Mouse (Mus musculus): Measurements from ENCODE around the gene Rspry1.

Gene Rspry1

DNA sequence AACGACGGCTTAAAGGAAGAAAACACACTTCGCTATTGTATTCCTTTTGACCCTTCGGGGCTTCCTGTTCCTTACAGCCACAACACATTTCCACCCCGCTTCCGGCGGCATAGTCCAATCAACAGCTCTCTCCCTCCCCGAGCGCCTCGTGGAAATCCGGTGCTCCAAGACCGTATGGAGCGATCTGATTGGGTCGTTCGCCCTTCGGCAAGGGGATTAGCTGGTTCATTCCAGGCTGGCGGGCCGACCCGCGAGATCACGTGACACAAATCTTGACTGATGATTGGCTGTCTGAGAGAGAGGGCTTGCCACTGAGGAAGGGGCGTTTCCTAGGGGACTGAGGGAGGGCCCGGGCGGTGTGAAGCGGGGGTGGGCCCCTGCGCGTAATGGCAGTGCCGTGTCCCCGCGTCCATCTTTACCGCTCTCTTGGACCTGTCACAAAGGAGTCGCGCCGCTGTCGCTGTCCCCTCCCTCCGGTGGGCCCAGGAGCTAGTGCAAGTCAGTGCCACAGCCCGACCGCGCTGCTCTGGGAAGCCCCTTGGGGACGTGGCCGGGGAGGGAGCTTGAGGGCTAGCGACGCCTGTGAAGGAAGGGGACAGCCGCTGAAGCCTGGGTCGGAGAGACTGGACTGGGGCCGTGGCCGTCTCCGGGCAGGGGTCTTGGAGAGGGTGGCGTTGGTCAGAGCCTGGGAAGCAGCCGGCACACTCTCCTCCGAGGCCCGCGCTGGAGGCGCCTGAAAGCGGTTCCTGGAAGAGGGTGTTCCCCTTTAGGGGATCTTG, at the start of gene Rspry1, which contains the start of gene Fam192a:
Gene Rspry1, plus strand, starts transcription at position 331 of the 779 bp plus-strand sequence.
Gene Fam192a, minus strand, starts transcription at position 391 of the 779 bp plus-strand sequence.
- peak; percentile 99 to 100 for DNase-seq

DNA sequence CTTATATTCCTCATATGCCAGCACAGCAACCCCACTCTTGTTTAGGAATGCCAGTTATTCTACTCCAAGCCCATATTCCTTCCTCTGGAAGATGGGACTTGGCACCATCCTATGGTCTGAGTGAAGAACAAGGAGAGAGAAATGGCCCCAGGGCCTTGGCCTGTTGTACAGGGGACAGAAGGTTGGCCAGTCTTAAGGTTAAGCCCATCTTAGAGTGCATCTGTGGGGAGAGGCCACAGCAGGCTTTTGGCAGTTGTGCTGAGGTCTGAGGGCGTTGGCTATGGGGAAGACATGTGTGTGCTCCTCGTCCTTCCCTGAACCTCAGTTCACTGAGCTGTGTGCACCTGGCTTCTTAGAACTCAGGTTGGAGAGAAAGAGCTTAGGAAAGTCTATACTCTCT, 49.0 kb upstream of the Rspry1 start:
- DNase-seq: no peak

DNA sequence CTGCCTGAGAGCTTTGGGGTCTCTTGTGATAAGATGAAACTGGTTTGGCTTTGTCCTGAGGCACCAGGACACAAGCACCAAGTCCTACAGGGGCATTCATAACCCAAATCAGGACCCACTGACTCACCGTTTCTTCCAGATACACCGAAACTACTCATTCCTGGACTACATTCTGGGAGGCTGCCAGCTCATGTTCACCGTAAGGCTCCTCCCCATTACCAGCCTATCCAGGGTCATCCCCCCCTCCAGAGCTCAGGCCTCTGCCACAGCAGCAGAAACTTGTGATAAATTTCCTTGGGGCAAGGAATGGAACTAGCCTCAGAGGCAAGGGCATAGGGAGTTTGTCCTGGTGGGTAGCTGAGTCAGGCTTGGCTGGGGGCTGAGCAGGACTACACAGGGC, 44.5 kb upstream of the Rspry1 start:
- DNase-seq: no peak

DNA sequence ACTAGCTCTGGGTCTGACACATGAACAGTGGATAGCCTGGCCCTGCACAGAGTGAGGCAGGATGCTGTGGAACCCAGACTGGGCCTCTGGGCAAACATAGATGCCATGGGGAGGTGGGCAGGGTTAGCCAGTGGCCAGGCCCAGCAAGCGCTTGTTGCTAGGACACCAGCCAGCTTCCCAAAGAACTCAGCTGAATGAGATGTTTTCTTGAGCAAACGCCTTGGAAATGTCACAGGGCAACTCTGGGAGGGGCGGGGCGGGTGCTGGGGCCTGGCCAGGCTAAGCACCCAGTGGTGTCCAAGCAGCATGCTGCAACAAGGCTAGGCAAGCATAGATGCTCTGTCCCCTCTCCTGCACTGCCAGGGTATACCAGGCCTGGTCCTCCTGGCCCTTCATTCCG, 40.5 kb upstream of the Rspry1 start:
- peak in 1 of 2 experiments; percentile 19 for DNase-seq

DNA sequence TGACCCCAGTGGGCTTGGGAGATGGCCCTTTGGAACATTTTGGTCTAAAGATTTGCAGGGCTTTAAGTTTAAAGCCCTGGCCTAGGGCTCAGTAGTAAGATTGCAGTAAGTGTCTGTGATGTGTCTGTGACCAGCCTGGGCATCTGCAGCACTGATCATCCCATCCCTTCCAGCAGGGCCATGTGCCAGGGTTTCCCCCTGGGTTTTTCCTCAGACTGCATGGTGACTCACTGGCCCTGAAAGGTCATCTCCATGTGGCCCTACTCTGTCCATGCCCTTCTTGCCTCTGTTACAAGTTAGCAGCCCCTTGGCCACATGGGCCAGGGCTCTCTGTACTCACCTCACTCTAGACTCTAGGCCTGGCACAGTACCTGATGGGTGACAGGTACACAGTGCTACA, 37.3 kb upstream of the Rspry1 start:
- DNase-seq: no peak

DNA sequence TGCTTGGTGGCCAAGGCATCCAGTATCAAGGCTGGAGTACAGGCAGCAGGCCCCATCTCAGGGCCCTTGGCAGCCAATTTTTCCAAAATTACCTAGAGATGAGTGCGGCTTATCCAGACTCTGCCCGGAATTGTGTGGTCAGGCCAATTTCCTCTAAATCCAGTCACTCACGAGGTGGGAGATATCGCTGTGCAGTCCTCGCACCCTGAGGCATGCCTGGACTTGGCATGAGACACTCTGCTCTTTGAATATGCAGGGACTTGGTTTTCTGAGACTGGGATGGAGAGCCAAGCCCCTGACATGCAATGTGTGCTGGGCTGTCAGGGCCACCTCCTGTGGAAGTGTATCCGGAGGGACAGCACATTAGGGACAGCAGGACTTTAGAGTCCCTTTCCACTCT, 35.7 kb upstream of the Rspry1 start:
- peak in 1 of 2 experiments; percentile 22 for DNase-seq

DNA sequence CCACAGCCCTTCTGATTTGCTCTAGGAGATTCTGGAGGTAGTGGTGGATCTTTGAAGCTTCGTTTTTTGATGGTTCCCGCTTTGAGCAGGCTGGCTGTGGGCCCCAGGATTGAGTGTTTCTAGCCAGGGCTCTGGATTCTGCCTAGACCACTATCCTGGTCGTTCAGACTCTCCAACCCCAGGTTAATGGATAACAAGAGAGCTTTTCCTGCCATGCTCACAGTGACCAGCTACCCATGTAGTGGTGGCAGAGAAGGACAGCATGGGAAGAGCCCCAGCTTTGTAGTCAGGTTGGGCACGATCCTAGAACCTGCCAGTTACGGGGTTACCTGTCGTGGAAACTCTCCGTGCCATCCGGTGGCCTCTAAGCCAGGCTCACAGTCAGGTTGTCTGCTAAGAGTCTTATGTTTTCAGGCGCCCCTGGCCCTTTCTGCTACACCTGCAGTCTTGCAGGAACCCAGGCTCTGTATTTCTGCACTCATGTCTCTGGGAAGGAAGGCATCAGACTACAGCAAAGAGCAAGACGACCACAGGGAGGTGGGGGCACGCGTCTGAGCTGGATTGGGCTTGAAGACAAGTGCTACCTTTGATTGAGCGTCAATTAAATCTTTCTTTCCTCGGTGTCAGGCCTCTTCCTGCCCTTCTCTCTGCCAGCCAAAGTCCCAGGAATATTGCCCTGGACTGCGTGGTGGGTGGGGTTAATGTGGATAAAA, 35.1 kb upstream of the Rspry1 start:
- peak in 1 of 2 experiments; percentile 31 for DNase-seq

DNA sequence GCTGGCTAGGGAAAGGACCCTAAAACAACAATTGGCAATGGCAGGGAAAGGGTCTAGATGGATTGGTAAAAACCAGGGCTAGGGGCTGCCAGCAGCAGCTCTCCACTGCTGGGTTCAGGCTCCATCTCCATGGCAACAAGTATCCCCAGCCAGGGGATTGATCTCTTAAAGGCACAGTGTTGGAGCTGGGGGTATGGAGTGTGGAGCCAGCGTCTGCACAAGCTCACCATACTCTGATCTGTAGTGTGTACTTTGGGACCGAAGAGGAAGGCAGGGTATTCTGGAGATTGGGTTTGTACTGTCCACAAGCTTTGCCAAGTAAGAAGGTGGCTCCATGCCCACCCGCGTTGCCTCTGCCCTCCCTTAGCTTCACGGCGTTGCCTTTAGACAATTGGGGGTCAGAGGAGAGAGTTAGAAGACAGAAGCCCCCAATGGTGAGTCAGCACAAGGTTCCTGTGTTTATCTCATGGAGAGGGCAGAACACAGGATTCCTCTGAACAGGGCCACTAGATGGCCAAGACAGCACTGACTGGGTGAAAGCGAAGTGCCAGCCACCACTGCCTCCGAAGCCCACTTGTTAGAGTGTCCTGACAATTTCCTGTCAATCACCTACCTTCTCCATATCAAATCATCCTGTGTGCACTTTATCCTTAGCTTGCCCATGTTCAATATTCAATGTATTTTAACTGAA, 34.4 kb upstream of the Rspry1 start:
- peak; percentile 54 for DNase-seq

DNA sequence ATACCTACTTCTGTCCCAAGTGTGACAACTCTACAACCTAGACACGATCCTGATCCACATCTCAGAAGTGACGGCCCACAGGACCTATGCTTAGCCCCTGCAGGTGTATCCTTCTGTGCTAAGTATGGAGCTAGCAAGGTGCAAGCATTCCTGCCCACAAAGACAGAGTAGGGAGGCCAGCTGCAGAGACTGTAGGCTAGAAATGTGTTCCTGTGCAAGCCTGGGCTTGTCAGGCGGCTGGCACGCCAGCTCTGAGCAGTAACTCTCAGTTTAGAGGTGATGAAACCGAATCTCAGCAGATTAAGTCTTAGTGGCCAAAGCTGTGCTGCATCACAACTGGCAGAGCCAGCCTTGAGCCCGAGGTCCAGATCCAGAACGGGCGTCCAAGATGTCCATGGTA, 33.6 kb upstream of the Rspry1 start:
- no peak for DNase-seq

DNA sequence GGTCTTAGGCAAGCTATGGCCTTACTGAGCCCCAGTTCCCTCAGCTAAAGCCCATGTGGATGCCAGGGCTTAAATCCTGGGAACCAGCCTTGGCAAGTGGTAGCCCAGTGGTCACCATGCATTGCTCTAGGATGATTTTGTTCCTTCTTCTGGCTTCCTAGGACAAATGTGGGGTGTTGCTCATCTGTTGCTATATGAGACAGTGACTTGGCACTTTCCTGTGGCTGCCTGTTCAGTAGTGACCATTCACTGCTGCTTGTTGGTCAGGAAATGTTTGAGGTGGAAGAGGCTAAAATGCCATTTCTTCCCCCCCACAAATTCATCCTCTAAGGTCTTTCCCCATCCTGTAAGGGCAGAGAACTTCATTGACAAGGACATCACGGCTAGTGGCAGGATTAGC, 32.3 kb upstream of the Rspry1 start:
- DNase-seq: no peak

DNA sequence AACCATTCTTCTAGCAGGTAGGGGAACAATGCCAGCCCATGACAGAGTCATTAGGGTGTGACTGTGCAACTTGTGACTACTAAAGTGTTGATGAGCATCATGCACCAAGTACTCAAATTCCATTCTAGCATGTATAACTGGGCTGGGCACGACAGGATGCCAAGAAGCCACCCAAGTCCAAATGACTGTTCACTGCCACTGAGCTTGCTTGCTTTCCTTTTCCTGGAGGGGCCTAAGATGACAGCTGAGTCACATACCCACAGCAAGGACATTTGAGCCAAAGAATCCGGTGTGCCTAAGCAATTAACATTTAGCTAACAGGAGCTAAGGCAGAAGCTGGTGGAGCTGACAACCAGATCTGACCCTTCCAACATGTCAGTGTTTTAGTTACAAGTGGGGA, 29.8 kb upstream of the Rspry1 start:
- DNase-seq: peak in 1 of 2 experiments; percentile 26

DNA sequence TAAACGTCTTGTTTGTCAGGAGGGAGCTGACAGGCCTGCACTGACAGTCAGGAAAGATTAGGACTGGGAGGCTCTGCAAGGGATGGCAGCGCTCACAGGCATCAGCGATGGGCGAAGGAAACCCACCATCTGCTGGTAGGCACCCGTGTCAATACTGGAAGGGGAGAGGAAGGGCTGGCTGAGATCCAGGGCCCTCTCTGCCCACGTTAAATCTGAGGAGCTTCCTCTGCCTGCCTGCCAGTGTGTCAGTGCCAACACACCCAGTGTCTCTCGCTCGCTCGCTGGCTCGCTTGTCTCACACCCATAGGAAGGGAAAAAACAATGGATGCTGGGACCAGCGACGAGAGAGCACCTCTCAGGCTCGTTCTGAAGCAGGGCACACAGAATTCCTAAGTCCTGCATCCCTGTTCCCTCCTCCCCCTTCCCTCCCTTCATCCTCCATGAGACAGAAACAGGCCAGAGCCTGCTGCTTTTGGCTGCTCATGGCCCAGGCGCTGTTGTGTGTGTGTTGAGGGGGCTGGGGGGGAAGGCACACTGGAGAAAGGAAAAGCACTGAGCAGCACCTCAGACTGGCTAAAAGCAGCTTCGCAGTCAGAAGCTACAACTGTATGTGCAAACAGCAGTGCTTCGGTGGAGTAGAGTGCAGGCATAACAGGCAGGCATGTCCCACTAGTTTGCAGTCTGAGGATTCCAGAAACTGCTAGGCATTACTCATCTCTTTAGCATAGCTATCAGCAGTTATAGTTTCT, 27.4 kb upstream of the Rspry1 start:
- DNase-seq: peak; percentile 96 to 97

DNA sequence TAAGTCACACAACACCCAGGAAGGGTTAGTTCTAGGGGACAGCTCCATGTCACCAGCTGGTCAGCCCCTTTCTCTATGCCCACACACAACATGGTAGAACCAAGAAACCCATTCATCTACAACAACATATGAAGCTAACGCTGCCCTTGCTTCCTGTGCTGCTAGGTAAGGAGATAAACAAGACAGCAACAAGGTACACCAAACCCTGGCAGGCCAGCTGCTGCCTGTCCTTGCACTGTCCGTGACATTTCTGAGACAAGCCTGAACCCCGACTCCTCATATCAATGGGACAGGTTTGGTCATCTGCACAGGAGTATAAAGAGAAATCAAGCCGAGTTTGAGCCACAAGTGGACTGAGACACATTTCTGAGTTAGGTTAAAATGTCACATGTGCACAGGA, 26.6 kb upstream of the Rspry1 start:
- peak in 1 of 2 experiments; percentile 18 for DNase-seq

DNA sequence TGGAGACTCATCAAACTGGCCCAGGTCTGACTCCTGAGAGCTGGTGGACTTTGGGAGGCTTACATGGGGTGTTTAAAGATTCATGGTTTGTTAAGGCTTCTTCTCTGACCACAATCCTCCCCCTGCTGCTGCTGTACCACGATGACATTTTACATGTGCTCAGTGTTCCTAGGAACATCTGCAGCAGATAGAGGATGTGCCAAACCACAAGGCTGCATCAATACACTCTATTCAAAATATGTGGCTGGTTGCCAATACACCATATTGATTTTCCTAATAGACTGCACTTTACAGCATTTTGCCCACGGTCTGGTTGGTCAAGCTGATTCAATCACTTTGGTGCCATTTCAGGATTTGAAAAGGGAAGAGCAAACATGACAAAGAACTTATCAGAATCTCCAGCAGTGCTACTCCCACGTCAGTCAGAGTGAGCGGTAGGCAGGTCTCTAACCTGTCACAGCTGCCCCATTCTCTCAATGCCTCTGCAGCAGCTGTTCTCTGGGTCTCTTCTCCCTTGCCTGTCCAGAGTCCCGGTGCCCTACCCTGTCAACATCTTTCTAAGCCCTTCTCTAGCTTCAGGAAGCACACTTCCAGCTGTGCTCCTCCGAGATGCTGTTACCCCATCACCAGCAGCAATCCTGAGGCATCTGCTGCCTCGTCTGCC, 19.8 kb upstream of the Rspry1 start:
- DNase-seq: no peak

DNA sequence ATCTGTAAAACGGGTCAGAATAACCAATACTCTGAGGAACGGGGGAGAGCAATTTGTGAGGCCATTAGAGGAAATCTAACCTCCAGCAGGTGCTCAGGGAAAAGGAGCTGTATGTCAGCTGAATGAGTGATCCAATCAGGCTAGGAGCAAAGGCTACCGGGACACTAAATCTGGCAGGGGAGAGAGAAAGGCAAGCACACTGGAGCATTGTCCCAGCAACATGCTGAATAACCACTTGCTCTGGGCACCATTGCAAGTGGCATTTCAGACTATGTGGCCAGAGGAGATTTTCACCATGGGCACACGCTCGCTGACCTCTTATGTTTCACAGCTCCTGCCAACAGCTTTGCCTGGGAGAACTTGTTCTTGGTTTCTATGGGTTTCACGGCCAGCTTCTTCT, 19.2 kb upstream of the Rspry1 start:
- DNase-seq: no peak

DNA sequence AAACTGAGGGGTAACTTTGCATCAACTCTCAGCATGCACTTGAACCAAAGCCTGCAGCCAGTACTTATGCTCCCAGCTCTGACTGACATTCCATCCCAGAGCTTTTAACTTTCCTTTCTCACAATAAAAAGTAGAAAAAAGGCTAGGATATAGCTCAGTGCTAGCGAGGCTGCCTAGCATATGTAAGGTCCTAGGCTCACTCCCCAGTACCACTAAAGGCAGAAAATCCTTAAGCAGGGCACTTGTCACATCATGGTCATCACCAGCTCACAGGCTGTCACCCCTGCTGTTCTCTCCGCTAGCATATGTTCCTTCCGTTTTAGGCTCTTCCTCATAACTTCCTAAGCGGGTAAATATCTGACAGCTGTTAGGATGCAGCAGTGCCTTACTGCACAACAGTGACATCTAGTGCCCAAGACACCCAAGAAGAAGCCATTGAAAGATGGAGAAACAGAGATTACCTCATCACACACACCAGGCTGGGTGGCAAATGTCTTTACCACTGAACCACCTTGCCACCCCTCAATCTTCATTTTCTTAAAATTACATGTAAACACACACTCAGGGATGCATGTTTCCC, 17.4 kb upstream of the Rspry1 start:
- peak; percentile 72 to 76 for DNase-seq

DNA sequence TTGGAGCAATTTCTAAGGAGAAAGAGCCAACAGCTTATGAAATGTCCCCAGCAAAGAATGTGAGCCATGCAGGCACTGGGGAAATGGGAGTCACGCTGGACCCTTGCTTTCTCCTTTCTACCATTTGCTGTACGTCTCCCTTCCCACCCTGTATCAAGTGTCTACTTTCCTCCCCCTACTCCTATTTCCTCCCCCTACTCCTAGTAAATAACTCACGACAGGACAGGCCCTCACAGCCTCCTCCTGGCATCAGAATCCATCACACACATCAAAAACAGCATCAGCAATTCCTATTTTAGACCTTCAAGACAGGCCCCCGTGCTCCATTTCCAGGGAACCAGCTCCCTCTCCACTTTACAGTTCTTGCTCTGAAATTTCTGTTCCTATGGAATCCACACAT, 10.0 kb upstream of the Rspry1 start:
- no peak for DNase-seq

DNA sequence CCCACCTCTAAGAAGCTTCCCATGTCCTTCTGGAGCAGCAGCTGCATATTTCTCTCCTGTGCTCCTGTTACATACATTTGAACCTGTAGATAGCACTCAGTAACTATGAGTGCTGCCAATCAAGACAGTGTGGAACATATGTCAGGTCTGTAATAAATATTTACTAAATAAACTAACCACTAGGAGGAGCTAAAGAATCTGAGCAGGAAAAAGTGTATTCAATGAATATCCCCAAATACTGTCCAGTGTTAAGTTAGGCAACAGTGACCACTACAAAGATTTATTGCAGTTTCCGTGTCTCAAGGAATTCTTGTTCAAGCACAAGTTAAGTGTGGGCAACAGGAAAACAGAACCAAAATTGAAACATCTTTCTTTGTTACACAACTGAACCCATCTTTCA, 7.5 kb upstream of the Rspry1 start:
- no peak for DNase-seq

DNA sequence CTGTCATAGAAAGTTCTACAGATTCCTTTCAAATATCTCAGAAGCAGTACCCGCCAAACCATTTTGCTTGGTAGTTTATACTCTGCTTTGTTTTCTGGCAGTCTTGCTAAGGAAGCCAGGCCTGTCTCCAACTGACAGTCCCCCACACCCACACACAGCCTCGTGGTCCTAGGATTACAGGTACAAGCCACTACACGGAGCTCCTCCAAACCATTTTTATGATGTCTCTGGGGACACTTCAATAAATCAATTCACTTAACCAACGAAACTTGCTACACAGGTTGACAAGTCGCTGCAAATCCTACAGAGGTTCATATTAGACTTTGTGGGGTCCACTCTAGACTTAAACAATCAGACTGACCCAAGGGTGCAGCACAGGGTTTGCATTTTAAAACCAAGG, 1.3 kb upstream of the Rspry1 start:
- DNase-seq: no peak

DNA sequence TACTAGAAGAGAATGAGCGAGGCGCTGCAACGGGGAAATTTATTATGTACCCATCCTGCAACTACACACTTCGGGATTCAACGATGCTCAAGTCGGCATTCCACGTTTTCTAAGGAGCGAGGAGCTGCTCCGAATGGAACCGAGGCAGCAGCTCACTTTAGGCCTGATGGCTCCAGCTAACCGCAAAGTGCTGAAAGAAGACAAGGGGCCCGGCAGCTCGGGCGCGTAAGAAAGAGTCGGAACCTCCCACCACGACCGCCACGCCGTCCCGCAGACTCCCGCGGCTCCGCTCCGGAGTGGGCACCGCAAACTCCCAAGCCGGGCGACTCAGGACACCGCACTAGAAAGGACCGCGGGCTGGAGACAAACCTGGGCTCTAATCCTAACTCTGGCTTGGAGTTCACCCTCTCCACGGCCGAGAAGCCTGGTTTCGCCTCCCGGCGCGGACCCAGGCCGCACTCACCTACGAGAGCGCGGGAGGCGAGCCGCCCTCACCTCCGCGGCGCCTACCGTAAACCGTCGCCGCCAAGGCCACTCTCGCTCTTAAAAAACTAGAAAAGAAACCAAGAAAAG, 617 bp upstream of the Rspry1 start:
- peak in 1 of 2 experiments; percentile 53 for DNase-seq

DNA sequence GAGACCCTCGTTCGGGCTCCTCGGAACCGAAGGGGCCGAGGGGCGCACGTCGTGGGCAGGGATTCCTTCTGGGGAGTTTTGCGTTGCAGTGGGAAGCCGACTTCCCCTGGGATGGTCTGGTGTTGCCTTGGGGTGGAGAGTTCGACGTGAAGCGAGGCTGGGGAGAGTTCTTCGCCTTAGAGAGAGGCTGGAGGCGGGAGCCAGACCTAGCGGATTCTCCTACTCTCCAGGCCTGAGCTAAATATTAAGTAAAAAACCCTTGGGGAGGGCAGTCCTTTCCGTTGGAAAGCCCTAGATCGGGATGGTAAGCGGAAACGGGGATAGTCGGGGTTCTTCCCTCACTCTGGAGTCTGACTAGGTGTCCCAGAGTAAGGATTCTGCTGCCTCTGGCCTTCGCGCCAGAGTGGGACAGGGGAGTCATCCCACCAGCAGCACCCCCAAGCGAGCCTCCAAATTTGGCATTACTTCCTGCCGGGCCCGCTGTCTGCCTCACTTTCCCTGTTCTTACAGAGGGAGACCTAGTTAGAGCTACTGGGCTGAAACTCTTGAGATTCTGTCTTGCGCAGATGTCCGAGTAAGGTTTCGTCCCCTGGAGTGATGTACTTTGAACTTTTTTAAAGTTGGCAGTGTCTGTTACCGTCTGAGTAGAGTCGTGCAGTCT, 864 bp downstream of the Rspry1 start:
- peak; percentile 20 to 22 for DNase-seq

Data from cerebellum, postnatal 14 days (tissue).